Mouse (Mus musculus) gastrocnemius, postnatal 36 days (tissue): ENCODE data around the gene Hsd17b2. TPM values are rescaled to one million over a fixed set of nuclear protein-coding genes. Genes with fewer than 3 reads are reported as not detected.

Experiments used
- DNase-seq, 2 experiments: peaks; one replicate each; pipeline ENCODE4 v3.0.0; 2022
- intact Hi-C: fragments of 180-260 bp; cut with DNase I; formaldehyde crosslinking; loops from one replicate; pipeline ENCODE4 v1.15.1; 2025
- total RNA-seq, 2 experiments: library from RNA; stranded (reverse); gene quantifications; 2 replicates each; pipeline ENCODE4 v1.2.3; 2021

Hsd17b2 gene
- total RNA-seq, 2 experiments from 2014 or later = not detected

DNA sequence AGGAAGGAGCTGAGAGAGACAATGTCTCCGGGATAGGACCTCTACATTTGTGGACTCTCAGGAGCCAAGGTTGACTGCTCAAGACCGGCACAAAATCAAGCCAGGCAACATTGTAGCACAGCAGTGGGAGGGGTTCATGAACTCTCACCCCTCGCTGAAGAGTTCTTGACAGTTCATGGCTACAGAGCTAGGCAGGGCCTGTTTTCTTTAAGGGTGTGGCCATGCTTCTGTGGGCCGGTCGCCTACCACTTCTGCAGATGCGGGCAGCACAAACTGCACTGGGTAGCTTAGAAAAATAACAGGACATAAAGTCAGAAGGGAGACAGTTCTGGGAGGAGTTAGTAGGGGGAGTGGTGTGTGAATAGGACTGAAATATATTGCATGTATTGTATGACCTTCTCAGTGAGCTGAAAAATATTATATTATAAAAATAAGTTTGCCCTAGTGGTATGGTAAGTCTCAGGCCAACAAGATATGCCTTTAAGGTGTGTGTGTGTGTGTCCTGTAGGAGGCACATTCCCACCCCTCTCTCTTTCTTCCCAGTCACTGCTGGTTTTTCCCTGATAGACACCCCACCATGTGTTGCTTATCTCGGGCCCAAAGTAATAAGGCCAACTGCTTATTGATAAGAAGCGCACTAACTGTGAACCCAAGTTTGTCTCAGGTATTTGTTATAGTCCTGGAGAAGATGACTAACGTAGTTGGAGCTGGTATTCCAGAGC lies 69.6 kb downstream of the Hsd17b2 start:
- intact Hi-C loops = no loop called here
- DNase-seq = no peak

DNA sequence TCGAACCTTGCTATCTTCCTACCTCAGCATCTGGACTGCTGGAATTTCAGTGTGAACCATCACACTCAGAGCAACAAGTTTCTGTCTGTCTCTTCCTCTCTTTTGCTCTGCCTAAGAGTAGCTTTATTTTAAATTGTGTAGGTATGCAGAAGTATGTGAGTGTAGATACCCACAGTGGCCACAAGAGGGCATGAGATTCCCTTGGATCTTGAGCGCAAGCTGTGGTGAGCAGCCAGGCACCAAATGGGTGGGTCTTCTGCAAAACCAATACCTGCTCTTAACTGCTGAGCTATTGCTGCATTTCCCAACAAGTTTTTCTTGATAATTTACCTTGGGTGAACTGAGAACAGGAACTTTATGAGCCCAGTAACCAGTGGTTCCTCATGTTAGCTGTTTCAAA lies 70.4 kb downstream of the Hsd17b2 start:
- DNase-seq = no peak
- intact Hi-C loops = loop anchor here (2.0 kb wide), 1 partner anchor 93 kb away; no protein-coding TSS in a partner anchor

DNA sequence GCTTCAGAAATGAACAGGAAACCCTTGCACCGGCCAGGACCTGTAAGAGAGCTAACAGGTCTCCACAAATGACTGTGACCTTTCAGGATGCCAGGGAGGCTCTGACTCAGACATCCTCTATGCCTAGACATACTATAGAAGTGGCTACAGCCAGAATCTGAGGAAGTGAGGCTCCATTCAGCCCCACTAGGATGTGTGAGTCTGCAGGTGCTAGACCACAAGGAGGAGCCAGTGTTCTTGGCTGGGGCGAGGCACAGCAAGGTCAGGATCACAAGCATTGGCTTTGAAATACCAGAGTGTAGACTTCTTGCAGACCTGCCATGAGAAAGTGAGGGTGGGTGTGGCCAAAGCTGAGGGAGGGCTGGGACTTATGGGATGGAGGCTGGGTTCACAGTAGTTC lies 70.9 kb downstream of the Hsd17b2 start:
- intact Hi-C loops = loop anchor here (2.0 kb wide), 1 partner anchor 92 kb away; no protein-coding TSS in a partner anchor

DNA sequence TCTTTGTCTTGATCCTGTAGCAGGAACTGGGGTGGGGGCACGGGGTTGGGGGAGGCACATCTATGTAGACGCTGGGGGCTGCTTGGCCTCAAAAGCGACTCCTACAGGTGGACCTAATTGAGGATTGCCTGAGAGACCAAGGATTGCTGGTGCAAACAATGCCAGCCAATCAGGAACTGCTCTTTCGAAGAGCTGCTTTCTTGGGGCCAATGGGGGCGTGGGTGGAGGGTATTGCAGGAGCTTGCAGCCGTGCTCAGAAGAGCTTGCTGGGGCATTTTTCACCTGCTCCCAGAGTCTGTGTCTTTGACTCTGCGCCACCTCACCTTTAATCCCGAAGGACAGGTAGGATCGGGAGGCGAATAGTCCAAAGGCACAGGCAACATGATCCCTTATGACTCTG lies 73.9 kb downstream of the Hsd17b2 start:
- no peak for DNase-seq
- intact Hi-C loops = no loop called here

More for the DNA sequence above, 70.9 kb downstream of the Hsd17b2 start:
- no peak for DNase-seq

DNA sequence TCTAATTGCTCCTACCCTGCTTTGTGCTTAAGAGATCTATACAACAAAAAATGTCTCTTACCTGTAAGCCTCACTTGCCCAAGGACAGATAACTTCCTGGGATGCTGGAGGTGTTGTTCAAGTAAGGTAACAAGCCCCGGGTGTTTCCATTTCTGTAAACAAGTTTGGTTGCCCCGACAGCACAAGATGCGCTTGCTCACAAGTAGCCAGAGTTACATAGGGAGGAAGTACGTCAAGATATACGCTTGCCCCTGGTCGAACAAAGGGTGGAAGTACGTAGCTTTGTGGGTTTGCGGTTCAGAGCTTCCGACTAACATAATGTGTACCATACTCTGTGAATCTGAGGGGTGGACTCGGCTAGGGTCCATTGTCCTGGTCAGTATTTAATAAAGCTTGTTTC lies 74.4 kb downstream of the Hsd17b2 start:
- intact Hi-C loops = no loop called here
- no peak for DNase-seq

DNA sequence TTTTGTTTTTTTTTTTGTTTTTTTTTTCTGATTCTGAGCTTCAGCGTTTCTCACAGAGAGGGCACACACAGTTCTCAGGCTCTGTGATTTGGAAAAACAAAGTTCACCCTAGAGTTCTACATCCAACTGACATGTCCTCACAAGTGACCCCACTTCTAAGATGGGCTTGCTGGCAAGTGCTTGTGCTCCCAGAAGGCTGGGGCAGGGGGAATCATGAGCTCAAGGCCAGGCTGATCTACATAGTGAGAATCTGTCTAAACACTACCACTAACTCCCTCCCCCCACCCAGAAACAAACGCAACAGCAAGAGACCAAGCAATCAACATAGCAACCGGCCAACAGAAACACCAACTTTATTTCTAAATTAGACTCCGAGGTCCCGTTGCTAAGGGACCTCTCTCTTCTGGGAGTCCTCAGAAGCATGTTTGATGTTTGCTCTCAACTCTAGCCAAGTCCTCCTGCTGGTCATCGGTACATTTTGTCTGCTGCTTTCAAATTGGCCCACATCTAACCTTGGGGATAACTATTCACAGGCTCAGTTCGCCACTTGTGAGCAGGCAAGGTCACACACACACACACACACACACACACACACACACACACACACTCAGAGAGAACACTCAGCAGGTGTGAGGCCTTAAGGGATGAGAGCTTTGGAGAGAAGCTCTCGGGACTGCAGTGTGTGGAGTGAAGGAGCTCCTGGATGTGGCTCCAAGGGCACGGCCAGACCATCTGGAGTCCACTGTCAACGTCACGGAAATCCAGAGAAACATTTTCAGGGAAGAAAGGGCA lies 77.0 kb downstream of the Hsd17b2 start:
- DNase-seq = no peak
- intact Hi-C loops = no loop called here

DNA sequence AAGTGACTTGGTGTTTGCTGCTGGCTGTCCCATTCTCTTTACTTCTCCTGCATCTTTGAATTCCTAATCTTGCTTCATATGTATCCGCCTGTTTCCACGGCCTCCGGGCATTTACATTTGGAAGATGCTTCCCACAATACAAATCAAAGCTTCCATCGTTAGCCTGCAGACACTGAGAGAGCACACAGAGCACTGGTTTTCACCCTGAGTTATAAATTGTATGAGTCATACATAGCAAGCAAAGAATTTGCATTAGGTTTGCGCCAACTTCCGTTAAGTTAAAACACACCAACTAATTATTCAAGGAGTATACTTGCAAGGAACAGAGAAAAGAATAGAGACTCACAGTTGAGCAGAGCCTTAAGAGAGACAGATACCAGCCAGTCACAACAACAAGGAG lies 77.6 kb downstream of the Hsd17b2 start:
- intact Hi-C loops = no loop called here
- no peak for DNase-seq

DNA sequence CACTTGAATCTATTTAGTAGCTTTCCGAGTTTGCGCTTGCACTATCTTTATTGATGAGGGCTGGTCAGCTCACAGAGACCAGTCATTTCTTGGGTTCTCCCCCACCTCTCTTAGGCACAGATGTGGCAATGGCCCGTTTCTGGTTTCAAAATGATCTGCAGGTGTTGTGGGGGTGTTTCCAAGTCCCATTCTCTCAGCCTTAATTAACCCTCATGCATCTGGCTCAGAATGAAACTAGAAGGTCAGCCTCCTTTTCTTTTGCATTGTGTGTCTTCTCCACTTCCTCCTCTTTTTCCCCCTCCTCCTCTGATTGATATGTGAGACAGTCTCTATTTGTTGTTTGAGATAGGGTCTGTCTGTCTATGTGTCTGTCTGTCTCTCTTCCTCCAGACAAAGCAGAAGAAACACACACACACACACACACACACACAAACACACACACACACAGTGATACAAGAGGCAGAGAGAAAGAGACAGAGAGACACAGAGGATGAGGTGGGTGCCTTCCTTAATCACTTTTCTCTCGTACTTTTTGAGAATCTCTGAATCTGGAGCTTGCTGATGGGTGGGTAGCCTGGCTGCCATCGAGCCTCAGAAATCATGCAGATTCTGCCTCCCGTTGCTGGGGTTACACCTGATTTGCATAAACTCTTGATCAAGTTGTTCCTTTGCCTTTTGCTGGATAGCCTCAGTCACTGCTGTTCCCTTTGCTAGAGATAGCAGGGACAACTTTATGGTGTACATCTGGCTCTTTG lies 79.8 kb downstream of the Hsd17b2 start:
- intact Hi-C loops = no loop called here
- DNase-seq = no peak

DNA sequence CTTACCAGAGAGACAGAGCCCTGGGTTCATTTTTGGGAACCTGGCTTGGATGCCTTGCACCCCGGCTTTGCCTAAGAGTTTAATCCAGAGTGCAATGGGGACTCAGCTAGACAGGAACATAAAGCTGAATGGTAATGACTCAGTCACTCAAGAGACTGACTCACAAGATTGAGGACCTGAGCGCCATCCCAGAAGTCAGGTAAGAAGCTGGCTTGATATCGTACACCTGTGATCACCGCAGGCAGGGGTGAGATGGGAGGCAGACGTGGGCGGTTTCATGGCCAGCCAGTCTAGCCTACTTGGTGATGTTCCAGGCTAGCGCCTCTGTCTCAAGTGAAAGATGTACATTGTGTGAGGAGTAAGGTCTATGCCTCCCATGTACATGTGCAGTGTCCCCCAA lies 81.3 kb downstream of the Hsd17b2 start:
- DNase-seq = no peak
- intact Hi-C loops = no loop called here

DNA sequence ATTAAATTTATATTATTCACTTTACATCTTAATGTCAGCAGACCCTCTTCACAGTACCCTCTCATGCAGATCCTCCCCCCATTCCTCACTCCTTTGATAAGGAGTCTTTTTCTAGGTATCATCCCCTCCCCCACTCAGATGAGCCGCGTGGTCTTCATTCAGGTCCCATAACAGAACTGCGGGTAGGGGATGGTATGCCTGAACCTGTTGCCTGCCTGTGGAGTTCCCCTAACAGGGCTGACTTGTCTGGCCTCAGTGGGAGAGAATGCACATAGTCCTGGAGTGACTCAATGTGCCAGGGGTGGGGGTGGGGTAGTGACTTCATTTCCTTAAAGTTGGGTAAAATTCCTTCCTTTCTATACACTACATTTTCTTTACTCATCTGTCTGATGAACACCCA lies 84.7 kb downstream of the Hsd17b2 start:
- no peak for DNase-seq
- intact Hi-C loops = no loop called here

DNA sequence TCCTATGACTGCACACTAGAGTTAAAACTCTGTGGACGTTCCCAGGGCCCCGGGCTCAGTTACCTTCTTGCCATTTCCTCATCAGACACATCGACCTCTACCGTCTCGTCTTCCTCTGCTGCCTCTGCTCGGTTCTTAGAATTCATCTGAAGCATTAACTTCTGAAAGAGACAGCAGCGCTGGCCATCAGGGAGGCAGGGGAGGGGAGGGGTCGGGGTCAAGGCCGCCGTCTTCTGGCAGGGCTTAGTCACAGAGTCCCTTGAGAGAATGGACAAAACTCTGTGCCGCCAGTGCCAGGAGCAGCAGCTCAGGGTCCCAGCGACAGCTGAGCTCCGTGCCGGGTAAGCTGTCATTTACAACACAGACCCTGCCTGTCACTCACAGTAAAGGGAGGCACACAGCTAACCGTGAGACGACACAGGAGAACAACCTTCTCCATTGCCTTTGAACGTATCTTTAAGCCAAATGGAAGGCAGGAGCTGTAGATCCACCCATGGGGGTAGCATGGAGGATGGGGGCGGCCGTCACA lies 91.0 kb downstream of the Hsd17b2 start:
- intact Hi-C loops = no loop called here

DNA sequence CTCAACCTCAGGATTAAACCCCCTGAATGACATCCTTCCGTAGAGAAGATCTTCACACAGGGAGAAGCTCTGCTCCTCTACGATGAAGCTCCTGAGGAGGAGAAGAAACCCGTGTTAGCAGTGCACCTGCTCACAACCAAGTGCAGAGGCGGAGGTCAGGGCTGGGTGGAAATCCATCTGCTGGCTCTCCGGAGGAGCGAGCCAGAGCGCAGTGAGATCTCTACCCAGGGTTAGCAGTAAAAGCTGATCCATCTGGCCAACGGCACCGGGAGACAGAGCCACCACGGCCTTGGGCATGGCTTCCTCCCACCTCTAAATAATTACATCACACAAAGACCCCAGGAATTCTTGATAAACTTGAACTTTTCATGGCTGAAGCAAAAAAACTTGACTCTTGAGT lies 92.9 kb downstream of the Hsd17b2 start:
- no peak for DNase-seq
- intact Hi-C loops = no loop called here

More for the DNA sequence above, 91.0 kb downstream of the Hsd17b2 start:
- no peak for DNase-seq

DNA sequence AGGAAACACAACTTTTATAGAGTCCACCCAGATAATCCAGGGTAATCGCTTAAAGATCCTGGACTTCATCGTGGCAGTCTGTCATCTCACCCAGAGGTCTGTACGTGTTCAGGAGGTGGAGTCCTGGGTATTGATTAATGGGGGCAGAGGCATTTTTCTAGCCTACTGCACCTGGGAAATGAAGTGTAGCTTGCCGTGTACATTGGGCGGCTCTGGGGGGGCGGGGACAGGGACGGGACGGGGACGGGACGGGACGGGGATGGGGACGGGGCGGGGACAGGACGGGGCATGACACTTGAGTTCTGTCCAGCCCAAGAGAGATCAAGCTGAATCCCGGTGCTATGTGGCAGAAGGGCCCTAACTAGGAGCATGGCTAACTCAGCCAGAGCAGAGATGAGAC lies 94.8 kb downstream of the Hsd17b2 start:
- intact Hi-C loops = no loop called here
- no peak for DNase-seq

DNA sequence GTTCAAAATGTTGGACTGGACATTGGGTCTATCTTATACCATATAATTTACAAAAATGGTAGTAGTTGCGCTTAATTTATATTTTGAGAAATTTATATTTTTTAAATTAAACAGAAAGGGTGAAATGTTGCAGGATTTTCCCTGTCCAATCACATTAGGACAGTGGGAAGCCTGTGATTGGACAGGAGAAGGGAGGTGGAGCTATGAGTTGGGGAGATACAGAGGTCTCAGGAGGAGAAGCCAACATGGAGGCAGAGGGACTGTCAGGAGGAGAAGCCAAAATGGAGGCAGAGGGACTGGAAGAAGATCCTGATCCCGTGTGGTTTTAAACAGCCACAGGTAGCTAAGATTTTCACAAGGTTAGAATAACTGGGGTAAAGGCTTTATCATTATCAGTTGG lies 96.4 kb downstream of the Hsd17b2 start:
- DNase-seq = no peak
- intact Hi-C loops = no loop called here

DNA sequence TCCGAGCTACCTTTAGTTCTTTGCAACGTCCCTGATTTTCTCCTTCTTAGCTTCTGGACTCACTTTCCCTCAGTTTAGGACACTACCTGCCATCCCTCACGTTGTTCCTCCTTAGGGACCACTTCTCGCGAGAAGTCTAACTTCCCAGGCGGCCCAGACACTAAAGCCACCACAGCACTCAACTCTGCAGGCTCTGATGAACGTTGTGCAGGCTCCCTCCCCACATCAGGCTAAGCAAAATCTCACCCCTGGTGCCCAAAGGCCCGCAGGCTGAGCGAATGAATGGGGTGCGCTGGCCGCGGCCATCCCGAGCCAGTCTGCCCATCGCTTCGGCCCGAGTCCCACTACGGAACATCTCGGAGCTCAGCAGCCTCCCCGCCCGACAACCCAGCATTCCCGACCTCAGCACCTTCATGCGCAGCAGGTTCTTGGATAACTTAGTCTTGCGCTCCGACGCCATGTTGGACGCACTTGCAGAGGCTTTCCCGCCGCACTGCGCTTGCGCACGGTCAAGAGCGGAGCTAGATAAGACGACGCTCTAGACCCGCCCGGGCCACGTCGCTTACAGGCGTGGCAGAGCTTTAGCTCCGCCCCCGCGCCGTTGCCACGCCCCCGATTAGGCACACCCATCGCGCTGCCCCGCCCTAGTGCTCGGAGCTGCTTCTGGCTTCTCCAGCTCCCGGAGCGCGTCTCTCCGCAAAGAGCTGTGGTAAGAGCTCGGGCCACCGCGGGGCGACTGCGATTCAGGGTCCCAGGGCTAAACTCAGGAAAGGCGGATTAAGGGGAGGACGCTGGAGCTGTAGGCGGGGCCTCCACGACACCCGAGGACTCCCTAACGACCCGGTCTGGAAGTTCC lies 100.0 kb downstream of the Hsd17b2 start, which contains the start of gene Mphosph6:
Gene Mphosph6, minus strand, starts transcription at position 501 of the 856 bp plus-strand sequence.
- intact Hi-C loops = no loop called here
- DNase-seq = peak; percentile 93 to 96

DNA sequence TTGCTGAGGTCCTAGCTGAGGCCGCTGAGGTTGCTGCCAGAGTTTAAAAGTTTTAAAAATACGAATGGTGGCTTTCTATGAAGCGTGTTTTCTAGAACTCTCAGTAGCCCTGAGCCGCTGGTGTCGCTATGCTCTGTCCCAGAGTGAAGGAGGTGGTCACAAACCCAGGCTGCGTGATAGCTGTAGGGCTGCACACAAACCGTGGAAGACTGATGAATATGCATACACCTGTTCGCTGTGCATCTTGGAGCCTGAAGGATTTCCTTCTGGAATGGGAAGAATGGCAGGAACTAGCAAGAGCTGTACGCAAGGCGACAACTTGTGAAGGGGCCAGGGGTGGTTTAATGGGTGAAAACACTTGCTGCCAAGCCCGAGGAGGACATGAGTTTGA lies 100.6 kb downstream of the Hsd17b2 start:
- no peak for DNase-seq
- intact Hi-C loops = no loop called here

DNA sequence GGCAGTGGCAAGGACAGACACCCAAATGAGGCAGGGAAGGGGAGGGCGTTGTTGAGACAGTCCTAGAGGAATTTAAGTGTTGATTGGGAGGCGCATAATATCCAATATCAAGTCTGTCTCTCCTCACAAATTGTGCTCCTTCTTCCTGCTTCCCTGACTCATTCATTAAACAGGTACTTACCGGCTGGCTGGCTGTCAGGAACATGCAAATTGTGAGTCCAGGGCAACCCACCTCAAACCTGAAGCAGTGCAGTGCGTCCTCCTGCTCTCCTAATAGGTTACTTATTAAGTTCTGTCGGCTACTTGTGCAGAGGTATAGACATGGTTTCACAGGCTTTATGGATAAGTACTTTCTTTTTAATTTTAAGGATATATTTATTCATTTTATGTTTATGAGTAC lies 103.7 kb downstream of the Hsd17b2 start:
- intact Hi-C loops = no loop called here
- DNase-seq = no peak
